Mouse (Mus musculus): ENCODE data around the gene Slc16a3. TPM values are rescaled to one million over a fixed set of nuclear protein-coding genes. Genes with fewer than 3 reads are reported as not detected.

Slc16a3 gene
- polyA plus RNA-seq, 1 experiment = 3.2 TPM

- no peak for DNase-seq (ENCODE audit: extremely low spot score in 1 of 2, low spot score in 1 of 2)
These were observed 2.4 kb upstream of the Slc16a3 start for GRCm38 (mm10) chr11:120945926-120946325.

DNA sequence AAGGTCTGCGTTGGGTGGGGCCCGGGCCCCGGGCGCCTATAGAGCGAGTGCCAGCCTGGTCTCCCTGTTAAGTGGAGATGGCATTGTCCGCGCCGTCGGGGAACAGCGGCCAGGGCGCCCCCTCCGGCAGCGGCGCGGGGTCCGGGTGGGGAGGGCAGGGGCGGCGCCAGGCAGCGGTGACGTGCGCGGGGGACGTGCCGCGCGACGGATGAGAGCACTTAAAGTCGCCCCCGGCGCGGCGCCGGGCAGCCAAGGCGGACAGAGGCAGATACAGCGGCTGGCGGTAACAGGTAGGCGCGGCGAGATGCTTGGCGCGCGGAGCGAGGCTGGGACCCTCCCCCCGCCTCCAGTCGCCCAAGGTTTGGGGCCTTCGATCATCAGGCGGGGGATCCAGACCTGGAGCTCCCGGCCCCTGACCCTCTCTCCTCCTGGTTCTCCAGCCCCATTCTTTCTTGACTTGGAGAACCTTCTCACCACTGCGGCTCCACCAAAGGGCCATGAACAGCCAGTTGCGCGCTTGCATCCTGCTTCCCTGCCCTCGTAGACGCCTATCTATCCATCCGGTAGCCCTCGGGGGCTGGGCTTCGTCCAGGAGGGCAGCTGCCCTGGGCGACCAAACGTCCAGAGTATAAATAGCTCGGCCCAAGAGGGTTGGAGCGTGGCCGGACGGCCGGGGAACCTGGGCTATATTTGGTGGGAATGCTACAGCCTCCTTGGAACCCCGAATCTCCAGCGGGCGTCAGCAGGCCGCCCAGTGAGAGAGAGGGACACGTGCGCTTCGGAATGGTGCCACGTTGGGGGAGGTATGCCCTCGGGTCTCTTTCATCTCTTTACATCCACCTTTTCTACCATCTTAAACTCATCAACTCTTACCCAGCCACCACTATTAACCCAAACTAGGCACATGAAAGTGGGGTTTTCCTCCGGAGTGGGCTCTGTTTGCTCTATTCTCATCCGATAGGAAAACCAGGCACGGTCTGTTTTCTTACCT is 876 bp downstream of the Slc16a3 start:
- DNase-seq (ENCODE audit: extremely low spot score in 1 of 2, low spot score in 1 of 2) = no peak

- no peak for DNase-seq (ENCODE audit: extremely low spot score in 1 of 2, low spot score in 1 of 2)
These were observed 1.6 kb downstream of the Slc16a3 start for GRCm38 (mm10) chr11:120949863-120950262.

- DNase-seq (ENCODE audit: extremely low spot score in 1 of 2, low spot score in 1 of 2) = peak; percentile 72 to 80
These were observed 2.3 kb downstream of the Slc16a3 start for GRCm38 (mm10) chr11:120950281-120951202.

DNA sequence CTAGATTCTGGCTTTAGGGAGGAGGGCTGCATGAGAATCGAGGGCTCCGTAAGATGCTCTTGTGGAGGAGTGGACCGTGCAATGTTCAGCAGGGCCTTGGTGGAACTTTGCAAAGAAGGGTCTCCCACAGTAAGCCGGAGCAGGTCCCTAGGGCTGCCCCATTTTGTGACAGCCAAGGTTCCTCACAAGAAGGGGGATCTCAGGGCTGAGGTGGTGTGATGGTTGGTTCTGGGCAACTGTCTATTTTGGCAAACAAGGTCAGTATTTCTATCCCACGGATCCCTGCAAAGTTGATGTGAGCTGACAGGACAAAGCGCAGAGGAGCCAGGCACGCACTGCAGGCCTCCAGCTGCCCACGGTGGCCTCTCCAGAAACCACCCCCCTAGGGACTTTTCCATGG is 3.0 kb downstream of the Slc16a3 start:
- no peak for DNase-seq (ENCODE audit: extremely low spot score in 1 of 2, low spot score in 1 of 2)

DNA sequence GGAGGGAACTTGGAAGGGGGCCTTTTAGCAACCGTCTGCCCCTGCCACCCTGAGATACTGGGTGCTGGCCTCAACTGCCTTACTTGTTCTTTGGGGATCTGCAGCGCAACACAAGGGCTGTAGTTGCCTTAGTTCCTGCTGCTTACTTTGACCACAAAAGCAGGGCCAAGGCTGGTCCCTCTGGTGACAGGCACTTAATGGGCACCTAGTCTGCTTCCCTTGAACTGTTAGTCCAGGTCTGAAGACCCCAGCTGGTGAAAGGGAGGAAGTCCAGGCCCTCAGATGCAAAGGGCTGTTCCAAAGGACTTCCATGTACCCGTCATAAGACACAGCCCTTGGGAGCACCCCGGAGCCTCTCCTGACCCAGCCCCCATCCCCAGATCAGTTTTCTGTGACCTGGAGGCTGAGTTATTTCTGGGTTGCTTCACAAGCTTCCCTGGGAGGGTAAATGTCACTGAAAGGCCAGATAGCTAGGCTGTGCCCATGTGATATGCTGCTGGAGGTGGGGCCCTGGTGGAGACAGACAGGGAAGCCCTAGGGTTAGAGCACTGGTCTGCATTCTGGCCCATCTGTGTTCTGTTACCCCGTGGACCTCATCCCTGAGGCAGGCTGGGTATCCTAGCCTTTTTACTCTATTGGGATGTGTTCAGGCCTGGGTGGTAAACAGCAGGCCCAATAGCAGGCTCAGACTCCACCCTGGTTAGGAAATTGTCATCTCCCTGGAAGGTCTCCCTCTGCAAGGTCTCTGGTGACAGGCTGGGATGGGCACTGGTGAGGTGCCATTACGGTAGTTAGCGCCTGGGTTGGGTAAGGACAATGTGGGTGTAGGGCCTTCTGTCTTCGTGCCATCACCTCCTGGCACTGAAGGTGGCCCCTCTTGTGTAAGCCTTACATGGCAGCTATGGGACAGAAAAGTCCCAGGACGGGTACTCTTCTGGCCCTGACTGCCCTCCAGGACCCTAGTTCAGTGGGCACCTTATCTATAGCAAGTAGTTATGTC is 3.8 kb downstream of the Slc16a3 start:
- no peak for DNase-seq (ENCODE audit: extremely low spot score in 1 of 2, low spot score in 1 of 2)

- DNase-seq (ENCODE audit: extremely low spot score in 1 of 2, low spot score in 1 of 2) = no peak
These were observed 6.7 kb downstream of the Slc16a3 start for GRCm38 (mm10) chr11:120954936-120955335.

DNA sequence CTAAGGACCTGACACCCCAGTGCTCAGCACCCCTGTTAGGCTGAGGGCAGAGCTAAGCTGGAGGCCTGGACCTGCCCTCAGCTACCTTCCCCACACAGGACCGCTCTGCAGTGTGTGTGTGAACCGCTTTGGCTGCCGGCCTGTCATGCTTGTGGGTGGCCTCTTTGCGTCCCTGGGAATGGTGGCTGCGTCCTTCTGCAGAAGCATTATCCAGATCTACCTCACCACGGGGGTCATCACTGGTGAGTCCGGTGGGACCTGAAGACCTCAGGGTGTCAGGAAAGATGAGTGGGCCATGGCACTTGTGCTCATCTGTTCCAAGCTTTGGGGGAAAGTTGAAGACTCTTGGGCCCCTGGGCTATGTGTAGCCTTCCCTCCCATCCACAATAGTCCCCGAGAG is 7.4 kb downstream of the Slc16a3 start:
- DNase-seq (ENCODE audit: extremely low spot score in 1 of 2, low spot score in 1 of 2) = no peak

DNA sequence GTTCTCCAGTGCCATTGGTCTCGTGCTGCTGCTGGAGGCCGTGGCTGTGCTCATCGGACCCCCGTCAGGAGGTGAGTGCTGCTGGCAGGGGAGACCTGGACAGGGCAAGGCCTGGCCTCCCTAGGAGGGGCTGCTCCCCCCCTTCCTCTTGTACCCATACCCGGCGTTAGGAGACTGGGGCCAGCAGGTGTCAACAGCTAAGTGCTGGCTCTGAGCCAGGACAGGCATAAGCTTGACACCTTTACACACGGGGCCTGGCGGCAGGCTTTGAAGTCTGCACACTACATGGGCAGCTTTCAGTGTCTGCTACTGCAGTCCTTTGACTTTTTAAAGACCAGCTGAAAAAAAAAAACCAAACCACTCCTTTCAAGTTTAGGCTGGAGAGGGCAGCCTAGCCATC is 8.8 kb downstream of the Slc16a3 start:
- DNase-seq (ENCODE audit: extremely low spot score in 1 of 2, low spot score in 1 of 2) = no peak

DNA sequence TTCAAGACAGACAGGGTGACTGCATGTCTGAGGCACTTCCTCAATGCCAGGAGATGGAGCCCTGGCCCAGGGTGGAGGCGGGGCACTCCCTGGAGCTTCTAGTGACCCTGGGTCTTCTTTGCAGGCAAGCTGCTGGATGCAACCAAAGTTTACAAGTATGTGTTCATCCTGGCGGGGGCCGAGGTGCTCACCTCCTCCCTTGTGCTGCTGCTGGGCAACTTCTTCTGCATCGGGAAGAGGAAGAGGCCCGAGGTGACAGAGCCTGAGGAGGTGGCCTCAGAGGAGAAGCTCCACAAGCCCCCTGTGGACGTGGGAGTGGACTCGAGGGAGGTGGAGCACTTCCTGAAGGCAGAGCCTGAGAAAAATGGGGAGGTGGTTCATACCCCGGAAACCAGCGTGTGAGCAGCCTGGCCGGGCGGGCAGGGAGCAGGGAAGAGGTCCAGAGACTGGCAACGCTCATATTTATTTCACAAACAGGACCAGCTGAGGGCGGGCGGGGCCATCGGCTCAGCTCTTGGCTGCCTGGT is 9.5 kb downstream of the Slc16a3 start:
- no peak for DNase-seq (ENCODE audit: extremely low spot score in 1 of 2, low spot score in 1 of 2)

DNA sequence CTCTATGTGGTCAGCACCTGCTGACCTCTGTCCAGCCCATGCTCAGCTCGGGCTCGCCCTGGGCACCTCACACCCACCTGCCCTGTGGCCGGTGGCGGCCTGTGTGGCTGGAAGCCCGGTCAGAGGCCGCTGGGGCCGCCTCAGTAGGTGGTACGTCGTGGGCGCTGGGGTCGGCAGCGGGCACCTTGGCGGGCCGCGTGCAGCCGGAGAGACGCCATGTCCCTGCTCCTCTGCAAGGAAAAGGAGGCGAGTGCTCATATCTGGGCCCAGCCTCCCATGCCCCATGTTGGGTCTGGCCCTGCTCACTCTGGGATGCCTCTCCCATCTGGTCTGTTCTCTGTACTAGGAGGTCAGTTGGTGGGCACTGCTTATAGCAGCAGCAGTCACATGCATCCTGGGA is 10.8 kb downstream of the Slc16a3 start:
- no peak for DNase-seq (ENCODE audit: extremely low spot score in 1 of 2, low spot score in 1 of 2)

- DNase-seq (ENCODE audit: extremely low spot score in 1 of 2, low spot score in 1 of 2) = no peak
These were observed 11.3 kb downstream of the Slc16a3 start for GRCm38 (mm10) chr11:120959564-120959963.

DNA sequence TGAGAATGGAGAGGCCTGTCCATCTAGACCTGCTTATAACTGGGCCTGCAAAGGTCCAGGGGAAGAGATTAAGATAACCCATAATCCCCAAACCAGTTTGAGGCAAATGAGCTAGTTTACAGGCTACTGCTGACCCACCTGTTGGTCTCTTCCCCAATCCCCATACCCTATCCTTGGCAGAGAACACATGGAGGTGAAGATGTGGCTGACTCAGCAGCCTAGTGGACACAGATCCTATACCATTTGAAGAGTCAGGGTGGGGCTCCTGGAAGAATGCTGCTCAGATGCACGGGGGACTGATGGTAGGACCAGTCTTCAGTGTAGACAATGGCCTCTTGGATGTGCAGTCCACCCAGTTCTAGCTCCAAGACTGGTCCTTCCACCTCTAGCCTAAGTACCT is 12.0 kb downstream of the Slc16a3 start:
- no peak for DNase-seq (ENCODE audit: extremely low spot score in 1 of 2, low spot score in 1 of 2)

DNA sequence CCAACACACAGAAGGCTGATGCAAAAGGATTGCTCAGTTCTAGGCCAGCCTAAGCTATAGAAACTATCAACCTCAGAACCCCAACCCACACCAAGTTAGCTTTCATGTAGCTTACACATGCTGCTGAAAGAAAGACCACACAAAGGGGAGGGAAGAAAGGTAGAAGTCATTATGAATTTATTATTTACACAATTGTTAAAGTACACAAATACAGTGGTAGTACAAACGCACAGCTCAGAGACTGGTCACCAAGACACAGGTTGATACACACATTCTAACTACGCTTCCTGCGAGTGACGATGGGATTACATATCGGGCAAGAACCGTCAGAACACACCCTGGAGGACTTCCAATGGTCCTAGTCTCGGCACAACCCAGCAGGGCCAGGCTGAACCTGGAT is 13.3 kb downstream of the Slc16a3 start:
- no peak for DNase-seq (ENCODE audit: extremely low spot score in 1 of 2, low spot score in 1 of 2)

GRCm38 (mm10) chr11:120962050-120962771 is 13.9 kb downstream of the Slc16a3 start:
- no peak for DNase-seq (ENCODE audit: extremely low spot score in 1 of 2, low spot score in 1 of 2)

DNA sequence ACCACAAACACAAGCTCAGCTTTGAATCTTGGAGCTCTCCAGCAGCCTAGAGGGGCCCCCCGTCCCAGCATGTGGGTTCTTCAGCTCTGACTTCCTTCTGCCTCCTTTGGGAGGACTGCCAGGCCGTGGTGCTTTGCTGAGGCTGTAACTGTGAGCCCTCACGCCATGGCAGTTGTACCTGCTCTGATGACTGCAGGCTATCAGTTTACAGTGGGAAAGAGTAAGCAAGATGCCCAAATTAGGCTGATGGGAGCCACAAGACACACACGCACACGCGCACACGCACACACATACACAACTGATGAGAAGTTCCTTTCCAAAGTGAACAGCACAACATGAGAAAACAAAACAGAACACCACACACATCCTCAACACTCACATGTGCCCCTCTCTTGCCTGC is 14.6 kb downstream of the Slc16a3 start:
- DNase-seq (ENCODE audit: extremely low spot score in 1 of 2, low spot score in 1 of 2) = no peak

DNA sequence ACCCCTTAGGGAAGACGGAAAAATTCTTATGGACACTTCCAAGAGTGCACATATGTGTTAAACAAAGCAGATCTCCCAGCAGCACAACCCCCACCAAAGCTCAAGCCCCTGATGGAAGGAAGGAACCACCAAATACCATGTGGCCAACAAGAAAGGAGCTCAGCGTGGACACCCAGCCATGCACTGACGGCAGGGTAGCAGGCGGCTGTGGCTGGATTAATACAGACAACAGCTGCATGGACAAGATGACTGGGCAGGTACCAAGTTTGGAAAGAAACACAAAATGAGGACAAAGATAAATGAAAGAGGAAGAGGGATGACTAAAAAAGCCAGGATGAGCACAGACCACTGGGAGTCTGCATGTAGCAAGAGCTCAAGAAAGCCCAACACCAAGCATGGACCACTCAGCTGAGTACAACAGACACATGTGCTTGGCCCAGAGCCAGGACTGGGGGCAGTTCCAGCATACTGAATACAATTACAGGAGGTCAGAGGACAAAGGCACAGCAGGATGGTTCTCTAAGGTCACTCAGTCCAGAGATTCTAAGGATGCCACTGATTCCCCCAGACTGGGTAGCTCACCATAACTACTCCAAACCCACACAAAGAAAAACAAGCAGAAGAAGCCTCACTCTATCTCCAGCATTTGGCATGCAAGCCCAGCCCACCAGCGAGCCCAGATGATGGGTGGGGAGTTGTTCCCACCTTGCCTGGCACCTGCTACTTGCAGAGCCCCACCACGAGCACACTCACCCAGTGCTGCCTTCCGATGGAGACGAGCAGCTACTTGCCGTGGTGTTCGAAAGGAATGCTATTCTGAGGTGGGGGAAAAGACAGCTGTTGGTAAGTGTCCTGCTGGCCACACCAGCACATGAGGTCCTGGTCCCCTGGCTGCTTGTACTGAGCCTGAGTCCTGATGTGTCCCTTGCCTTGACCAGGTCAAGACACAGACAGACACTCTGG is 16.2 kb downstream of the Slc16a3 start:
- DNase-seq (ENCODE audit: extremely low spot score in 1 of 2, low spot score in 1 of 2) = no peak

DNA sequence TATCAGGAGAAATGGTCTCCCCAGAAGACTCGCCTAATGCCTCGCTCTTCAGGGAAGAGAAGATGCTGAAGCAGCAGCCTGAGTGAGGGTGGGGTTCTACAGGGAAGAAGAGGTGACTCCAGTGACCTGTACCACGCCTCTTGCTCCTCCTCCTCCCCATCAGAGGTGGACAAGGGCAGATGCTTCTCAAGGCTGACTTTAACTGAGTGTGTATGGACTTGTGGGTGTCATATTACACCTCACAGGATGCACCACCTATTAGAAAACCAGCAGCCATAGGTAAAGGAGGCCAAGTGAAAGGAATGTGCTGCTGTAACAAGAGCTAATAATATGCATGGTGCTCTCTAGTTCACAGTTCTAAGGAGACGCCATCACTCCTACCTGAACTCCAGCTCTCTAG is 17.3 kb downstream of the Slc16a3 start:
- no peak for DNase-seq (ENCODE audit: extremely low spot score in 1 of 2, low spot score in 1 of 2)

All from frontal cortex, adult 2 months (tissue).